Mouse (Mus musculus) lung, adult 2 months (tissue): ENCODE data around the gene Klrb1a. TPM values are rescaled to one million over a fixed set of nuclear protein-coding genes. Genes with fewer than 3 reads are reported as not detected.
A peak's percentile ranks its signal among the peaks of the same experiment; 100 is the strongest.
"Not testable (repeated sequence)": the region's sequence is repeated elsewhere in the genome, so short reads cannot be mapped to it uniquely, and the experiment has no call there.

ENCODE experiments used
- DNase-seq: peaks from one replicate; pipeline ENCODE4 v3.0.0; 2022
- H3K4me1 ChIP-seq: fragments of 200-500 bp; 2 replicates; pipeline ENCODE4 v1.6.1; 2011; ENCODE audit warnings: low read length; ENCODE audit not compliant: control insufficient read depth, insufficient read depth
- H3K4me3 ChIP-seq: fragments of 200-500 bp; replicated peaks from 2 replicates; pipeline ENCODE3; 2011; ENCODE audit warnings: low read depth, mild to moderate bottlenecking, control low read depth, low read length; ENCODE audit errors: extremely low read depth
- CTCF ChIP-seq: fragments of 200-500 bp; IDR thresholded peaks from 2 replicates; pipeline ENCODE4 v1.5.1; 2011; ENCODE audit warnings: mild to moderate bottlenecking, low read length, control low read depth; ENCODE audit not compliant: insufficient read depth
- POLR2A ChIP-seq: fragments of 200-500 bp; IDR thresholded peaks from 2 replicates; pipeline ENCODE4 v1.6.1; 2011; ENCODE audit warnings: low read depth, mild to moderate bottlenecking, control low read depth, low read length, borderline replicate concordance; ENCODE audit errors: extremely low read depth
- WGBS: fragments of 180-500 bp; shearing (Covaris S2); methylation state at CpG from one replicate; pipeline ENCODE4 v1.1.7; 2018; 5-methylcytosine and 5-hydroxymethylcytosine counted together
- polyA plus RNA-seq: library from polyadenylated mRNA; depleted of rRNA; stranded (reverse); fragments of >200 nt; gene quantifications from 2 replicates; pipeline ENCODE4 v1.2.3, GENCODE M21; 2012

The Klrb1a gene
- polyA plus RNA-seq, 1 experiment = 1.8 TPM

- DNase-seq = no peak
- Histone ChIP-seq H3K4me3 (no peak overlapping the region), H3K4me1 (no peaks in the 10 kb centered on the region)
- 70% methylated on average over 2 of the region's 2 CpGs for WGBS
- TF ChIP-seq CTCF = no peak
- TF ChIP-seq POLR2A = no peak
Measured at GRCm38 (mm10) chr6:128641116-128641716, 17.9 kb upstream of the Klrb1a start.

GRCm38 (mm10) chr6:128640673-128641072 is 17.3 kb upstream of the Klrb1a start:
- H3K4me1 ChIP-seq = no peaks in the 10 kb centered on the region
- TF ChIP-seq CTCF = no peak
- no peak for TF ChIP-seq POLR2A
- H3K4me3 ChIP-seq = no peak overlapping the region
- 86% methylated on average over 1 of the region's 1 CpGs for WGBS
- DNase-seq = no peak

- not testable (repeated sequence) for DNase-seq, H3K4me3 ChIP-seq, H3K4me1 ChIP-seq
- 54% methylated on average over 15 of the region's 15 CpGs for WGBS
Measured at GRCm38 (mm10) chr6:128630912-128631905, 7.9 kb upstream of the Klrb1a start.

- 45% methylated on average over 13 of the region's 13 CpGs for WGBS
- H3K4me3 ChIP-seq, H3K4me1 ChIP-seq: not testable (repeated sequence)
- DNase-seq = peak; percentile 30
- TF ChIP-seq CTCF = peak; percentile 54
Measured at GRCm38 (mm10) chr6:128629771-128630739, 6.7 kb upstream of the Klrb1a start.

GRCm38 (mm10) chr6:128625246-128625645 is 1.9 kb upstream of the Klrb1a start:
- DNase-seq, H3K4me3 ChIP-seq, H3K4me1 ChIP-seq: not testable (repeated sequence)
- WGBS = 91% methylated on average over 6 of the region's 6 CpGs

DNA sequence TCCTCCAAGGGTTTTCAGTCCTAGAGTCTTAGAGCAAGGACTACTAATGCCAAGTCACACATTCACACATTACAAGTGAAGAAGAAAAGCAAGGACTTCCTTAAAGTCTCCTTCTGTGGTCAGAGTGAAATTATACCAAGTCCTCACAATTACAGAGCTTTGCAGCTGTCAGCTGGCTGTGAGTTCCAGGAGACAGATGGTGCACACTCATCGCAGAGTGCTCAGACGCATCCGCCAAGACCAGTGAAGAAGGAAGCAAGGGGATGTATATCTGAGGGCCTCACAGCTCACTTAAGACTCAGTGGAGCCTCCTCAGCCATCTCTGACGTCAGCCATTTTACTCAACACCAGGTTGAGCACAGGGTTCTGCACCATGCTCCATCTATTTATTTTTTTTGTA is 1.1 kb upstream of the Klrb1a start:
- no peak for DNase-seq
- H3K4me1 ChIP-seq = no peaks in the 10 kb centered on the region
- H3K4me3 ChIP-seq = no peak overlapping the region
- 70% methylated on average over 4 of the region's 4 CpGs for WGBS
- TF ChIP-seq POLR2A (no peak), CTCF (no peak)

- H3K4me1 ChIP-seq = no peaks in the 10 kb centered on the region
- no peak for DNase-seq
- TF ChIP-seq POLR2A (no peak), CTCF (no peak)
- 53% methylated on average over 2 of the region's 2 CpGs for WGBS
- H3K4me3 ChIP-seq = no peak overlapping the region
Measured at GRCm38 (mm10) chr6:128622733-128623132, 600 bp downstream of the Klrb1a start.

GRCm38 (mm10) chr6:128606350-128606749 is 17.0 kb downstream of the Klrb1a start:
- WGBS = 42% methylated on average over 9 of the region's 9 CpGs
- DNase-seq = no peak
- H3K4me3 ChIP-seq = no peak overlapping the region
- H3K4me1 ChIP-seq = no peaks in the 10 kb centered on the region
- TF ChIP-seq CTCF (no peak), POLR2A (no peak)

- Histone ChIP-seq H3K4me1 (0 out of 2 replicates have a peak, but pooled peaks cover 2% of the 10 kb centered on the region), H3K4me3 (no peak overlapping the region)
- TF ChIP-seq POLR2A = no peak
- TF ChIP-seq CTCF = peak; percentile 26; the same call in 1 of the 2 replicates
- 21% methylated on average over 5 of the region's 5 CpGs for WGBS
- DNase-seq = no peak
Measured at GRCm38 (mm10) chr6:128604512-128604911, 18.8 kb downstream of the Klrb1a start.
